Mouse (Mus musculus) stomach, embryonic 14.5 days (tissue): ENCODE results near the gene Cmtm1. TPM values are rescaled to one million over a fixed set of nuclear protein-coding genes. Genes with fewer than 3 reads are reported as not detected.
A peak's percentile ranks its signal among the peaks of the same experiment; 100 is the strongest.

ENCODE experiments used
- ATAC-seq: fragments of 200-750 bp; cut with Nextera tagmentation; 2 replicates; pipeline ENCODE4 v1.8.0; 2017; ENCODE audit warnings: low read depth, moderate TSS enrichment; ENCODE audit not compliant: insufficient number of reproducible peaks, insufficient read depth, low FRiP score
- H3K27ac ChIP-seq: fragments of 300-500 bp; sonication (generic); 2 replicates; pipeline ENCODE4 v1.5.1; 2014; ENCODE audit warnings: mild to moderate bottlenecking, low read length, moderate library complexity, mixed read lengths
- H3K27me3 ChIP-seq: fragments of 300-500 bp; sonication (generic); 2 replicates; pipeline ENCODE4 v1.6.1; 2014; ENCODE audit warnings: low read length, control low read depth, mixed read lengths; ENCODE audit not compliant: control insufficient read depth, insufficient read depth
- H3K36me3 ChIP-seq: fragments of 300-500 bp; sonication (generic); 2 replicates; pipeline ENCODE4 v1.6.1; 2014; ENCODE audit warnings: mild to moderate bottlenecking, control low read depth, low read length, moderate library complexity, mixed read lengths; ENCODE audit not compliant: control insufficient read depth, insufficient read depth
- H3K4me1 ChIP-seq: fragments of 300-500 bp; sonication (generic); 2 replicates; pipeline ENCODE4 v1.6.1; 2014; ENCODE audit warnings: low read length, control low read depth, mixed read lengths; ENCODE audit not compliant: control insufficient read depth, insufficient read depth
- H3K4me2 ChIP-seq: fragments of 300-500 bp; sonication (generic); replicated peaks from 2 replicates; pipeline ENCODE4 v1.6.1; 2014; ENCODE audit warnings: low read depth, low read length, control low read depth
- H3K4me3 ChIP-seq: fragments of 300-500 bp; sonication (generic); 2 replicates; pipeline ENCODE4 v1.5.1; 2014; ENCODE audit warnings: low read depth, low read length, control low read depth
- H3K9ac ChIP-seq: fragments of 300-500 bp; sonication (generic); replicated peaks from 2 replicates; pipeline ENCODE4 v1.6.1; 2014; ENCODE audit warnings: low read depth, mild to moderate bottlenecking, control low read depth, low read length, moderate library complexity, mixed read lengths
- H3K9me3 ChIP-seq: fragments of 300-500 bp; sonication (generic); 2 replicates; pipeline ENCODE4 v1.6.1; 2016; ENCODE audit warnings: low read depth, low read length, control low read depth; ENCODE audit not compliant: control insufficient read depth
- WGBS: fragments of 180-500 bp; shearing (Covaris S2); extraction: QIAGEN DNeasy Blood & Tissue Kit; methylation state at CpG from one replicate; pipeline ENCODE4 v1.1.7; 2014; 5-methylcytosine and 5-hydroxymethylcytosine counted together
- polyA plus RNA-seq: library from polyadenylated mRNA; unstranded; fragments of >200 nt; fragmentation: Nextera tagmentation; extraction: Ambion mirVana; gene quantifications from 2 replicates; pipeline ENCODE4 v1.2.1, GENCODE M21; 2014

The Cmtm1 gene
- polyA plus RNA-seq, 1 experiment from 2014 or later, result not detected

GRCm38 (mm10) chr8:104343957-104344356 lies 34.0 kb upstream of the Cmtm1 start:
- Histone ChIP-seq H3K4me1 (0 out of 2 replicates have a peak, but pooled peaks cover 6% of the 10 kb centered on the region), H3K4me2 (no peak overlapping the region), H3K27ac (no peak overlapping the region), H3K9me3 (no peaks in the 10 kb centered on the region), H3K27me3 (no peaks in the 10 kb centered on the region), H3K36me3 (peaks cover 21% of the 10 kb centered on the region), H3K4me3 (no peak overlapping the region), H3K9ac (no peak overlapping the region)
- no peak for ATAC-seq
- 15% methylated on average over 7 of the region's 7 CpGs for WGBS

DNA sequence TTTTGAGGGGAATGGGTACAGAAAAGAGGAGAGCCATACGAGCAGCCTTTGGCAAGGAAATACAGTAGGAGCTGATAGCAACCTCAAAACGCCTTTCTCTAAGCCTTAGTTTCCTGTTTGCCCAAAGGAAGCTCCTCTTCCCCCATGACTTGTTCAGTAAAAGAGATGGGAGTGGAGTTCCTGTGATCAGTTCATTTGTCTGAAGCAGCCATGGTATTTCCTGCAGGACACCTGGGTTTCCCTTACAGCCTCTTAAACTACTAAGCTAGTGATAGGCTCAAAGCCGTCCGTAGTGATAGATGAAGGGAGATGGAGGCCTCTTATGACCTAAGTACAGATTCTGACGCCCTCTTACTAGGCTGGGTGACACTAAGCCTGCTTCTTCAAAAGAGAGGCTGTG lies 32.5 kb upstream of the Cmtm1 start:
- Histone ChIP-seq H3K36me3 (peaks cover 21% of the 10 kb centered on the region), H3K4me3 (no peak overlapping the region), H3K9ac (no peak overlapping the region), H3K4me2 (no peak overlapping the region), H3K27me3 (no peaks in the 10 kb centered on the region), H3K4me1 (0 out of 2 replicates have a peak, but pooled peaks cover 6% of the 10 kb centered on the region), H3K27ac (no peak overlapping the region), H3K9me3 (no peaks in the 10 kb centered on the region)
- whole genome bisulfite sequencing, result 75% methylated on average over 5 of the region's 5 CpGs
- no peak for ATAC-seq

- Histone ChIP-seq H3K9me3 (no peaks in the 10 kb centered on the region), H3K4me2 (peak overlapping the region; percentile 65), H3K27me3 (no peaks in the 10 kb centered on the region), H3K9ac (no peak overlapping the region), H3K4me3 (peak overlapping the region; percentile 69), H3K36me3 (peaks cover 14% of the 10 kb centered on the region), H3K4me1 (0 out of 2 replicates have a peak, but pooled peaks cover 6% of the 10 kb centered on the region), H3K27ac (peak overlapping the region; percentile 80; the same call in 1 of the 2 replicates)
- WGBS, result 49% methylated on average over 6 of the region's 6 CpGs
- ATAC-seq, result no peak
Measured at GRCm38 (mm10) chr8:104341678-104342077, 31.7 kb upstream of the Cmtm1 start.

DNA sequence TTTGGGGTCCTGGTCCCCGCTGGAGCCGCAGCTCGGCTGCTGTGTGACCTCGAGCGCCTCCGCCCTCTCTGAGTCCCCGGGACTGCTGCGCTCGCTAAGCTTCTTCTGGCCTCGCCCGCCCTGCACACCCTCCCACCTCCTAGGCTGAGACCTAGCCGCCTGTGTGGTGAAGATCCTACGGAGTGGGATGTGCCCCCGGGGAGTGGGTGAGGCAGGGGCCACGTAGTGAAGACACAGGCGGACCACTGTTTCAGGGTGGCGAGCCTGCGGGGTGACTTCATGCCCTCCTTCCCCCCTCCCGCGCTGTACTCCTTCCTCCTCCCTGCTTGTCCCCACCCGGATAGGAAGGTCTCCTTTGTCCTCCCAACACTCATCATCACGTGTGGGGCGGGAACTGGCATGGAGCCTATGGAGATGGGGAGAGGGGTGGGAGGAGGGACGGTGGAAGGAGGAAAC lies 31.2 kb upstream of the Cmtm1 start:
- peak overlapping the region; percentile 69 for H3K4me3 ChIP-seq
- peak overlapping the region; percentile 84 for H3K9ac ChIP-seq
- H3K4me1 ChIP-seq, result 0 out of 2 replicates have a peak, but pooled peaks cover 6% of the 10 kb centered on the region
- peak; percentile 72 for ATAC-seq
- no peaks in the 10 kb centered on the region for H3K27me3 ChIP-seq
- H3K4me2 ChIP-seq, result peak overlapping the region; percentile 65
- peaks cover 10% of the 10 kb centered on the region; the same call in 1 of the 2 replicates for H3K36me3 ChIP-seq
- no peaks in the 10 kb centered on the region for H3K9me3 ChIP-seq
- WGBS, result 1% methylated on average over 24 of the region's 24 CpGs
- peak overlapping the region; percentile 80 for H3K27ac ChIP-seq

DNA sequence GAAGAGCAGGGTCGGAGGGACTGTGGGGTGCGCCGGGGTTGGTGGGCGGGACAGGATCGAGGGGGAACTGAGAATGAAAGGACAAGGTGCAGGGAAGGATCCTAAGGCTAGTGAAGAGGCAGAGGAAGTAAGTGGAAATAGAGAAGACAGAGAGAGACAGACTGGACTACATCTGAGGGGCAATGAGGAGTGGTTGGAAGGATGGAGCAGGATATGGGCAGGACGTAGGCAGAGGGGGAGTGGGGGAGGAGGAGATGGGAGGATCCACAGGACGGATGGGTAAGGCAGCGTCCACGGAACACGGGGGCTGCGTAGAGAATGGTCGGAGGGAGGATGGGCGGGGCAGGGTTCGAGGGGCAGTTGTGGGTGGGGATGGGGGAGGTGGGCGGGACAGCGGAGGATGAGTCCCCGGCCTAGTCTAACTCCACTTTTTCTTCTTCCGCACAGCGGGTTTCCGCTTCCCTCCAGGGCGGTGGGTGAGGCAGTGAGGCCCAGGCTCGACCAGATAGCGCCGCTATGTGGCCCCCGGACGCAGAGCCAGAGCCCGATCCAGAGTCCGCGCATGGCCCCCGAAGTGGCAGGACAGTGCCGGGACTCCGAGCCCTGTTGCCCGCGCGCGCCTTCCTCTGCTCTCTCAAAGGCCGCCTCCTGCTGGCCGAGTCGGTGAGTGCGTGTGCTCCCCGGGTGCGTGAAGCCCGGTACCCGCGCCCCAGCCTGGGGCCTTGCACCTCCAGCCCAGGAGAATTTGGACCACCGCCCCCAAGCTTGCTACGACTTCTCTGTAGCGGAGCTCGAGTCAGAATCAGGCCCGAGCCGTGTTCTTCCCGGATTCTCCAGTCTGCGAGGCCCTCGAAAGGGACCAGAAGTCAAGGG lies 30.5 kb upstream of the Cmtm1 start:
- WGBS, result 1% methylated on average over 54 of the region's 54 CpGs

DNA sequence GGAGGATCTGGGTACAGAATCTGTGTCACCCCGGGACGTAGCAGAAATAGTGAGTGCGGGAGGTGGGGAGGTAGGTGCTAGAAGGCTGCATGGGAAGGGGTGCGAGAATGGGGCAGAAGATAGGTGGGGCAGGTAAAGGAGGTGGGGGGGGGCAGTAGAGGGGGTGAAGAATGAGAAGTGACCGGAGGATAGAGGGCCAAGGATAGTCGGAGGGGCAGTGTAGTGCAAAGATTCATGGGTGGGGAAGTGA lies 30.0 kb upstream of the Cmtm1 start:
- Histone ChIP-seq H3K9ac (peak overlapping the region; percentile 84), H3K36me3 (peaks cover under 1% of the 10 kb centered on the region; the same call in 1 of the 2 replicates), H3K27ac (peak overlapping the region; percentile 80; the same call in 1 of the 2 replicates), H3K4me3 (peak overlapping the region; percentile 69), H3K9me3 (no peaks in the 10 kb centered on the region), H3K4me1 (0 out of 2 replicates have a peak, but pooled peaks cover 6% of the 10 kb centered on the region), H3K4me2 (peak overlapping the region; percentile 65), H3K27me3 (no peaks in the 10 kb centered on the region)
- WGBS, result 2% methylated on average over 6 of the region's 6 CpGs
- ATAC-seq, result peak; percentile 2; the same call in 1 of the 2 replicates

More for the DNA sequence above, 30.5 kb upstream of the Cmtm1 start:
- peaks cover 5% of the 10 kb centered on the region; the same call in 1 of the 2 replicates for H3K36me3 ChIP-seq
- no peaks in the 10 kb centered on the region for H3K9me3 ChIP-seq
- H3K27ac ChIP-seq, result peak overlapping the region; percentile 80
- peak overlapping the region; percentile 69 for H3K4me3 ChIP-seq
- H3K4me2 ChIP-seq, result peak overlapping the region; percentile 65
- no peaks in the 10 kb centered on the region for H3K27me3 ChIP-seq
- 0 out of 2 replicates have a peak, but pooled peaks cover 6% of the 10 kb centered on the region for H3K4me1 ChIP-seq
- peak; percentile 73 for ATAC-seq
- peak overlapping the region; percentile 84 for H3K9ac ChIP-seq

DNA sequence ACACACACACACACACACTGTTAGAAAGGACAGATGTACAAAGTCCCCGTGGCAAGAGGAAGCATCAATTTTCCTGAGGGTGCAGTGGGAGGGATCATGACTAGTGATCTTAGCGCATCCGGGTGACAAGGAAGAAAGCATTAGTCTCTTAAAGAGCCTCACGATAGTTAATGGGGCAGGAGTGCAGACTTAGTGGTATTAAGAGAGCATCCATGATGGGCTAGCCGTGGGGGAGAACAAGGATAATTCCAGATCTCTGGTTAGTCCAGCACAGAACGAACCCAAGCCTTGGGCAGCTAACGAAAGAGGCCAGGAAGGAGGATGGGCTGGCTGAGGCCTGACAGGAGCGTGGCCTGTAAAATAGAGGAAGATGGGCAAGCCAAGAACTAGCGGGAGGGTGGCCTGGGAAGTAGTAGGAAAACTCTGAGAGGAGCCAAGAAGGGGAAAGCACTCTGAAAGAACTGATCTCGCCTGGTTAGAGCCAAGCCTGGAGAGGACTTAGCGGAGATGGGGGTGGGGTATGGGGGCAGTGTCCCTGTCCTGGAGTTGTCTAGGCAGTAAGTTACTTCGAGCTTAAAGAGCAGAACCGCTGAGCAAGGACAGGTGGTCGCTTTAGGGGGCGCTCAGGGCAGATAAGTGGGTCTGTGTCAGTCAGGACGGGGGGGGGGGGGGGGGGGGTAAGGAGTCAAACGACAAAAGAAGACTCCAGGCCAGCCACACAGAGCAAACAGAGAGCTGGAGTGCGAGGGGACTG lies 29.5 kb upstream of the Cmtm1 start, which contains the start of gene Cmtm3:
Gene Cmtm3 (plus strand): TSS at position 182 of the 754 bp plus-strand sequence.
- no peak for ATAC-seq

DNA sequence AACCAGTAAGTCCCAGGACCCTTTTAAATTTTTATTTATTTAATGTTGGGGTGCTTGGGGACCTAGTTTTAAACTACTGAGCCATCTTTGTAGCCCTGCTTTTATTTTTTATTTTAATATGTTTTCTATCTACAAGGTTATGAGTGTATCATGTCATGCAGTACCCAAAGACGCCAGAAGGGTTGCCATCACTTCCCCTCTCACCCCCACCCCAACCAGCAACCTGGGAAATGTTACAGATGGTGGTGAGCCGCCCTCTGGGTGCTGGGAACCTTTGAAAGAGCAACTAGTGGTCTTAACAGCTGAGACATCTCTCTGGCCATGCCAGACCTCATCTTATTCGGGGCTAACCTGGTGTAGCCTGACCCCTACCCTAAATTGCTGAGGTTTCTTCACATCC lies 27.9 kb upstream of the Cmtm1 start:
- Histone ChIP-seq H3K9me3 (no peaks in the 10 kb centered on the region), H3K36me3 (no peaks in the 10 kb centered on the region), H3K27ac (no peak overlapping the region), H3K4me1 (0 out of 2 replicates have a peak, but pooled peaks cover 6% of the 10 kb centered on the region), H3K27me3 (no peaks in the 10 kb centered on the region), H3K4me3 (no peak overlapping the region), H3K4me2 (no peak overlapping the region), H3K9ac (no peak overlapping the region)
- 47% methylated on average over 3 of the region's 3 CpGs for WGBS
- ATAC-seq, result no peak

More for the DNA sequence above, 29.5 kb upstream of the Cmtm1 start, which contains the start of gene Cmtm3:
- 0 out of 2 replicates have a peak, but pooled peaks cover 6% of the 10 kb centered on the region for H3K4me1 ChIP-seq
- 11% methylated on average over 18 of the region's 18 CpGs for WGBS
- H3K36me3 ChIP-seq, result no peaks in the 10 kb centered on the region; the same call in 1 of the 2 replicates
- peak within 1 kb of the TSS; percentile 84 for H3K9ac ChIP-seq
- no peaks in the 10 kb centered on the region for H3K27me3 ChIP-seq
- peak within 1 kb of the TSS; percentile 69 for H3K4me3 ChIP-seq
- H3K9me3 ChIP-seq, result no peaks in the 10 kb centered on the region
- H3K27ac ChIP-seq, result peak within 1 kb of the TSS; percentile 80
- H3K4me2 ChIP-seq, result peak within 1 kb of the TSS; percentile 65
